Mouse (Mus musculus): ENCODE measurements at regions not wholly inside any gene's neighbourhood (a gene's known extent, or its start where the extent isn't known, plus 50 kb on each side); places are given as distances from the start of the nearest gene placed in this dataset.

- DNase-seq = peak; percentile 4 to 8
Measured at GRCm38 (mm10) chr16:74739194-74740135, 327.8 kb upstream of the Robo2 start.

GRCm38 (mm10) chr16:74732940-74733776 lies 321.5 kb upstream of the Robo2 start:
- DNase-seq = no peak

GRCm38 (mm10) chr16:74730169-74730794 lies 318.7 kb upstream of the Robo2 start:
- no peak for DNase-seq

GRCm38 (mm10) chr16:74723217-74723616 lies 311.6 kb upstream of the Robo2 start:
- DNase-seq = no peak

GRCm38 (mm10) chr16:74718154-74718553 lies 306.5 kb upstream of the Robo2 start:
- no peak for DNase-seq

GRCm38 (mm10) chr16:74717622-74718021 lies 306.0 kb upstream of the Robo2 start:
- DNase-seq = no peak

- no peak for DNase-seq
Measured at GRCm38 (mm10) chr16:74714950-74715349, 303.3 kb upstream of the Robo2 start.

GRCm38 (mm10) chr16:74712515-74712914 lies 300.9 kb upstream of the Robo2 start:
- DNase-seq = no peak

- DNase-seq = no peak
Measured at GRCm38 (mm10) chr16:74702067-74702466, 290.4 kb upstream of the Robo2 start.

- DNase-seq = no peak
Measured at GRCm38 (mm10) chr16:74683371-74683770, 271.7 kb upstream of the Robo2 start.

GRCm38 (mm10) chr16:74675586-74675985 lies 264.0 kb upstream of the Robo2 start:
- DNase-seq = no peak

GRCm38 (mm10) chr16:74671466-74671865 lies 259.8 kb upstream of the Robo2 start:
- no peak for DNase-seq

- DNase-seq = no peak
Measured at GRCm38 (mm10) chr16:74664337-74664736, 252.7 kb upstream of the Robo2 start.

GRCm38 (mm10) chr16:74651244-74651643 lies 239.6 kb upstream of the Robo2 start:
- DNase-seq = no peak

GRCm38 (mm10) chr16:74649207-74649606 lies 237.6 kb upstream of the Robo2 start:
- DNase-seq = no peak

- DNase-seq = no peak
Measured at GRCm38 (mm10) chr16:74648384-74648783, 236.8 kb upstream of the Robo2 start.

GRCm38 (mm10) chr16:74644750-74645366 lies 233.2 kb upstream of the Robo2 start:
- DNase-seq = no peak

- DNase-seq = no peak
Measured at GRCm38 (mm10) chr16:74639805-74640204, 228.2 kb upstream of the Robo2 start.

GRCm38 (mm10) chr16:74637638-74638037 lies 226.0 kb upstream of the Robo2 start:
- DNase-seq = no peak

- DNase-seq = no peak
Measured at GRCm38 (mm10) chr16:74625783-74626182, 214.2 kb upstream of the Robo2 start.

- DNase-seq = no peak
Measured at GRCm38 (mm10) chr16:74612072-74612471, 200.4 kb upstream of the Robo2 start.

GRCm38 (mm10) chr16:74609564-74609963 lies 197.9 kb upstream of the Robo2 start:
- DNase-seq = no peak

Data from layer of hippocampus, postnatal 36 days (tissue).